Mouse (Mus musculus): ENCODE data around the gene Ccdc115. TPM values are rescaled to one million over a fixed set of nuclear protein-coding genes. Genes with fewer than 3 reads are reported as not detected.

Gene Ccdc115
- 10 to 100 TPM; 14.1 to 15.2 TPM for total RNA-seq (2021)

DNA sequence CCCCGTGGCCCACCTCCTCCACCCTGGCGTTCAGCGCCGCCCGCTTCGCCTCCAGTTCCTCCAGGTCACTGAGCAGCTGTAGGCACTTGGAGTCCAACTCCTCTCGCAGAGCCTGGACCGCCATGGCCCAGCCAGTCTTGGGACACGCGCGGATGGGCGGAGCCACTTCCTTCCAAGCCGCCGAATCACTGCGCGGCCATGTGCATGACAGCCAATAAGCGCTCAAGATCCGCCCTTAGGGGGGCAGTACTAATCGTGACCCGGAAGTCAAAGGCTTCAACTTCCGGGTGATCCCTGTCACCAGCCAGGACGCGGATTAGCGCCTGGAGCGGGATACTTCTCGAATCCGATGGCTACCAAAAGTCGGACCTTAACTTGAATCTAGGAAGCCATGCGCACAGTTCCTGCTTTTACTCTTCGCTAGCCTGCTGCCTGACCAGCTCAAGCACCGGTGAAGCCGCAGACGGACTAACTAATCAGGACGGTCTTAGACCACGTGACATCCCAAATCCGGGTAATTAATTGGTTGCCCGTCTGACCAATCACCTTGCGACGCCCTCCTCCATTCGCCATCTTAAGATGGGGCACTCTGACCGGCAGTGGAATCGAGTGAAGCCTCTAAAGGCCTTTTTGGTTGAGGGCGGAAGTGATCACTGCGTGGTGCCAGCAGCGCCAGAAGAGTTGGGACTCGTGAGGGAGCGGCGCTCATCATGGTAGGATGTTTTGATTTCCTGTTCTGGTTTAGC, at the start of gene Ccdc115, which contains the start of gene Imp4:
Gene Ccdc115, minus strand, starts transcription at position 458 of the 746 bp plus-strand sequence.
Gene Imp4, plus strand, starts transcription at position 637 of the 746 bp plus-strand sequence.
- peak; percentile 93 for DNase-seq
- intact Hi-C loops (cut with DNase I) = loop anchor here (10.0 kb wide), 1 partner anchor 625 kb away; the partner anchor contains the start of gene Zfp451

DNA sequence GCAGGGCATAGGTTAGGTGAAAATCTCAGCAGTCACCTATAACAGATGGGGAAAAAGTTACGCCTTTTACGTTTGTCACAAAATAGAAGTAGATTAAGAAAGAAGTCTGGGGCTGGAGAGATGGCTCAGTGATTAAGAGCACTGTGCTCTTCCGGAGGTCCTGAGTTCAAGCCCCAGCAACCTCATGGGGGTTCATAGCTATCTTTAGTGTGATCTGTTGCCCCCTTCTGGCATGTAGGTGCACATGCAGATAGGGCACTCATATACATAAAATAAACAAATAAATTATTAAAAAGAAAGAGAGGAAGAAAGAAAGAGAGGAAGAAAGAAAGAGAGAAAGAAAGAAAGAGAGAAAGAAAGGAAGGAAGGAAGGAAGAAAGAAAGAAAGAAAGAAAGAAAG, 47.9 kb upstream of the Ccdc115 start:
- intact Hi-C loops (cut with DNase I) = no loop called here
- DNase-seq = no peak

GRCm38 (mm10) chr1:34485461-34486188, 46.2 kb upstream of the Ccdc115 start:
- intact Hi-C loops (cut with DNase I) = no loop called here
- peak; percentile 37 to 47 for DNase-seq

DNA sequence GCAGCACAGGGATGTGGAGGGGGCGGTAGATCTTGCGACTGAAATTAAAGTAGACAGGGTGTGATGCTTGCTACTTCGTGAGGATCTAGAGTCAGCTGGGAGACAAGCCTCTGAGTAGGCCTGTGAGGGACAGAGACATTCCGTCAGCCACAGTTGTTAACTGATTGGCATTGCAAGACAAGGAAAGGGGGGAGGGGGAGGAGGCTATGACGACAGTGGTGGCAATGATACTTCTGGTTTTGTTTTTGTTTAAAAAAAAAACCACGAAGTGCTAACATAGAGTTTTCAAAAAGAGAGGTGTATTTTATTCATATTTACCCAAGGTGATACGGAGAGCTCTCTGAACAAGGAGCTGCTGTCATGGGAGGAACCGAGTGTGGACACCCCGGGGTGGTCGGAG, 45.0 kb upstream of the Ccdc115 start:
- intact Hi-C loops (cut with DNase I) = no loop called here
- DNase-seq = no peak

DNA sequence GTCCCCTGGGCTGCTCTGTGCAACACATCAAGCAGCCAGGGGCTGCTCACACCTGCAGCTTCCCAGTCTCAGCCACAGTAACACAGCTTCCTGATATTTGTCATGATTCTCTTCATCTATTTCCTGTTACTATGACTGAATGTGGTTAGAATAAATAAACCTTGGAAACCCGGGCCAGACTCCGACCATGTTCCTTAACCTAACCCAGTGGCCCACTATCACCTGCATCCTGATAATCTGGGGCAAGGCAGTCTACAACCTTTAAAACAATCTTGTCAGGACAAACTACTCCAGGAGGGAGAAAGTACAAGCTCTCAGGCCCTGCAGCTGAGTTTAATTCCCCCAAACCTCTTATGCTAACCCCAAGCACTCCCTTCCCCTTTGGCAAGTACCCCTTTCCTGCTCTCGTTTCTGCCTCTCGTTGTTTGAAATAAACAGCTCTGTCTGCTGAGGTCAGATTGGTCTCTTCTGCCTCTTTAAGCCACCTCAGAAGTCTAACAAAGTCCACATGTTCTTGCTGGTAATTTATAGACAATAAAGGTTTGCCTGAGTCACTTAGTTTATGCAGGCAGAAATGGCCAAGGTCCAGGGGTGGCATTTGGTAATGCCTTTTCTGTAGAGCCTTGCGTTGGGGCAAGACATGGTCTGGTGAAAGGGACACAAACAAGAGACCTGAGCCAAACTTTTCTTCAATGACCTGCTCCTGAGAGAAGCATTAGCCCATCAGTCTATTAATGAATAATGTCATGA, 42.6 kb upstream of the Ccdc115 start:
- intact Hi-C loops (cut with DNase I) = no loop called here
- no peak for DNase-seq

- intact Hi-C loops (cut with DNase I) = no loop called here
- DNase-seq = no peak
Observed at GRCm38 (mm10) chr1:34480801-34481200, 41.3 kb upstream of the Ccdc115 start.

DNA sequence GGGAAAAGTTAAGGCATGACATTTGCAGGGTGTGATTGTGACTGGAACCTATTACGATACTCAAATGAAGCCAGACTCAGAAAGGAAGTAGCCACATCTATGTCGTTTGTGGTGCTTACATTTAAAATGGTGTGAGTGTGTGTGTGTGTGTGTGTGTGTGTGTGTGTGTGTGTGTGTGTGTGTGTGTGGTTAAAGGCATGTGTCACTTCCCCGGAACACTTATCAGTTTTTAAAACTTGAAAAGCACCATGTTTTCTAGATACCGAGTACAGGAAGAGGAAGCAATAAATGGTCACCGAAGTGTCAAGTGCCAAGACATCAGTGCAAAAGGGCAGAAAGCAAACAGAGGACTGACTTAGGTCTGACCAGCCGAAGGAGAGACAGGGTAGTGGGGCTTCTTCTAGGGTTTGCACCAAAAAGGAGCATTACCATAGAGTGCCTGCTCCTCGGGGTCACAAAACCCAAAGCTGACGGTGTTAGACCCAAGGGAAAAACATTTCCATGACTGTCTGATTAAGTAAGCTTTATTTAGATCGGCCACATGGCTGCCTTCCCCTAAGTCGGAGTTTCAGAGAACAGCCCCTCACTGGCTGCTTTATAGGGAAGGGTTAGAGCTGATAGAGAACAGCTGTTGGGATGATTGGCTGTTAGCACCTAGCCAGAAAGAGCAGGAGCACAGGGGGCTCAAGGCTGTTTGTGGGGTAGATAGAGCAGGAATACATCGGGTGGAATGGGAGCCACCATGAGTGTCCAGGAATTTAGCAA, 39.6 kb upstream of the Ccdc115 start:
- intact Hi-C loops (cut with DNase I) = no loop called here
- no peak for DNase-seq

DNA sequence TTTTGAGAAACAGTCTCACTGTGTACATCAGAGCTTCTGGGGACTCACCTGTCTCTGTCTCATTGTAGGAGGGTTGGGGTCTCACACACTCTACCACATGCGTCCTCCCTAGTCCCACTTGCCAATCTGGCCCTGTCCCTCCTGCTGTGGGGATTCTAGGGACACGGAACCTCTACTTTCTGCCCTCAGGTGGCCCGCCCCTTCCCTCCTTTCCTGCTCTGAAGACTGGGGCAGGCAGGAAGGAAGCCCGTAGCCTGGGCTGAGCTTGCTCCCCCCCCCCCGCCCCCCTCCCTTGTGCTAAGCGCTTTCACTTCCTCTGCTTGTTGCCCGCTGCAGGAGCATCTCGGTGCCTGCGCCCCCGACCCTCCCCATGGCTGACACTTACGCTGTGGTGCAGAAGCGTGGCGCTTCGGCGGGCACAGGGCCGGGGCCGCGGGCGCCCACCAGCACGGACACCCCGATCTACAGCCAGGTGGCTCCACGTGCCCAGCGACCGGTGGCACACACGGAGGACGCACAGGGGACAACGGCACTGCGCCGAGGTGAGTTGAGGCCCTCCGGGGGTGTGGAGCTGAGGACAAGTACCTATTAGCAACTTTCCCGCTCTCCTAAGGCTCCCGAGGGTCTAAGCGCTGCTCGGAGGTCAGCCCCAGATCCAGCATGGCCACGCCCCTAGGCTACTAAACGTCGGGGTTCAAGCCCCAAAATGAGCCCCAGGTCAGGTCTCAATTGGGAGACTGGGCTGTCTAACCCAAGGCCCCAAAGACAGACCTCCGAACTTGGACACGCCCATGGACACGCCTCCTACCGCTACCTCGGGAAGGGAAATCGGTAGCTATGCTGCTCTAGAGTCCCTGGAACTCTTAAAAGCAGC, 33.2 kb upstream of the Ccdc115 start:
- peak; percentile 49 to 60 for DNase-seq
- intact Hi-C loops (cut with DNase I) = no loop called here

- intact Hi-C loops (cut with DNase I) = no loop called here
Observed at GRCm38 (mm10) chr1:34469801-34470200, 30.3 kb upstream of the Ccdc115 start.

DNA sequence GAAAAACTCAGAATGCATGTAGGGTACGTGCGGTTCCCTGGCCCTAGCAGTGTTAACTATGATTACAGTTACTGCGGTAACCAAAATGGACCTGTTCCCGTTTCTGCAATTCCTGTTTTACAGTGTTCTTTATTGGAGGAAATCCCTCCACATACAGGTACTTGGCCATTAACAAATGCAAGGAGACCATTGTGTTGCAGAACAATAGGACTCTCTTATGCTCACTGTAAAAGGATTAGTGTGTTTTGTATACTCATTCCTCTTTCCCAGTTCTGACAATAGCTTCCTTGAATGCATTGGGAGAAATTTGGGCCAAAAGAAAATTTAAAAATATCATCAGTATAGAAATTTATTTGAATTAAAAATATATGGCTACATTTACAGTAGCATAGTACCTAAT, 29.0 kb upstream of the Ccdc115 start:
- intact Hi-C loops (cut with DNase I) = no loop called here
- DNase-seq = no peak

More at GRCm38 (mm10) chr1:34469801-34470200, 30.3 kb upstream of the Ccdc115 start:
- DNase-seq = no peak

DNA sequence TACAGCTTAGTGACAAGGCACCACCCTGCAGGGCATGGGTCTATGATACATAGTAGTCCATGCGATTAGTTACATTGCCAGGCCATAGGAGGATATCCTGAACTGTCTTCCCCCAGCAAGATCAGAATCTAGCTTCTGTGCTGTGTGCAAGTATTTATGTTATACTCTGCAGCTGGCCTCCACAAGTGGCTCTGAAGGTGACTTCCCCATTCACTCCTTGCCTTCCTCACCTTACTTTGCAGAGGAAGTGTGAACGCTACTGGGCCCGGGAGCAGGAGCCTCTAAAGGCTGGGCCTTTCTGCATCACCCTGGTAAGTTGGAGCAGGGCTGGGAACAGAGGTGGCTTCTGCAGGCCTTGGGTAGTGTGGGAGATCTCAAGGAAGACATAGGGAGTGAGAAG, 28.6 kb upstream of the Ccdc115 start:
- intact Hi-C loops (cut with DNase I) = no loop called here

DNA sequence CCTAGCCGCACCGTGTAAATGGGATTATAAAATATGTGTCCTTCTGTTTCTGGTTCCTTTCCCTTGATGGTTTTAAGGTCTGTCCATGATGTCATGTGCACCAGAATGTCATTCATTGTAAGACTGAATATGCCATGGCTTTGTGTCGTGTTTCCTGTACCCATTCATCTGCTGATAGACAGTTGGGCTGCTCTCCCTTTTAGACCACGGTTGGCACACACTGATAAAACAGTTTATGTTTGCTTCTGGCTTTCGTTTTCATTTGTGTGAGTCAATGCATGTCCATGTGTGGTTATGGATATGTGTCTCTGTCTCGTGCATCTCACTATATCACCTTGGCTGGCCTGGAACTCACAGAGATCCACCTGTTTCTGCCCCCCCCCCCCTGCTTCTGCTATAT, 26.0 kb upstream of the Ccdc115 start:
- intact Hi-C loops (cut with DNase I) = no loop called here
- no peak for DNase-seq

More for the DNA sequence above, 28.6 kb upstream of the Ccdc115 start:
- DNase-seq = no peak

DNA sequence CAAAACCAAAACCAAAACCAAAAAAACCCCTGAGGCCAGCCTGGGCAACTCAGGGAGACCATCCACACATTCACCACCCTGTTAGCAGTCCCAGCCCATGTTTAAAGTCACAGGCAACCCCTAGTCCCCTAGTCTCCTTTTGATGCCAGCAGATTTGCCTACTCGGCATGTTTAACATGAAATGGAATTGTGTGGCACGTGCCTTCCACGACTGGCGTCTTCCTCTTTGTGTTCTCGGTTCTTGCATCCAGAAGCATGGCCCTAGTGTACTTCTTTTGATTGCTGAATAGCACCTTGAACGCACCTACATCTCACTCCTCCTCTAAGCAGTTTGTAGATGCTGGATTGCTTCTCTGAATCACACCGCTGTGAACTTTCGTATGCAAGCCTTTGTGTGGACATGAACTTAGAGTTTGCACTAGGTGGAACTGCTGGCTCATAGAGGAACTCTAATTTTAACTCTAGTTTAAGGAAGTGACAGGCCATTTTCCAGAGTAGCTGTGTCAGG, 24.9 kb upstream of the Ccdc115 start:
- intact Hi-C loops (cut with DNase I) = loop anchor here (5.0 kb wide), 1 partner anchor 138 kb away; no protein-coding TSS in a partner anchor
- DNase-seq = peak in 1 of 2 experiments; percentile 33

DNA sequence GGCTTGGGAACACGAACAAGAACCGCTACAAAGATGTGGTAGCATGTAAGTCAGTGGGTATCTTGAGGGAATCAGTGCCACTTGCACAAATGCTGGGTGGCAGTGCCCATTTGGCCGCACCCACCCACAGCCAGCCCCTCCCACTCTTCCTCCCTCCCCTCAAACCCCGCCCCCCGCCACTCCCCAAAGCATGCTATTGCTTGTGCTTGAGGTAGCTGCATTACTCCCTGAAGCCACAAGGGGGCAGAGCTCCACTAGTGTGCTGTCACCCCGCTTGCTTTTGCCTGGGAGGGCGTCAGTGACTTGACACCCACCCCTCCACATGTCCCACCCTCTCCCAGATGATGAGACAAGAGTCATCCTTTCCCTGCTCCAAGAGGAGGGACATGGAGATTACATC, 23.3 kb upstream of the Ccdc115 start:
- DNase-seq = peak; percentile 60 to 69
- intact Hi-C loops (cut with DNase I) = loop anchor here (5.0 kb wide), 1 partner anchor 140 kb away; no protein-coding TSS in a partner anchor

DNA sequence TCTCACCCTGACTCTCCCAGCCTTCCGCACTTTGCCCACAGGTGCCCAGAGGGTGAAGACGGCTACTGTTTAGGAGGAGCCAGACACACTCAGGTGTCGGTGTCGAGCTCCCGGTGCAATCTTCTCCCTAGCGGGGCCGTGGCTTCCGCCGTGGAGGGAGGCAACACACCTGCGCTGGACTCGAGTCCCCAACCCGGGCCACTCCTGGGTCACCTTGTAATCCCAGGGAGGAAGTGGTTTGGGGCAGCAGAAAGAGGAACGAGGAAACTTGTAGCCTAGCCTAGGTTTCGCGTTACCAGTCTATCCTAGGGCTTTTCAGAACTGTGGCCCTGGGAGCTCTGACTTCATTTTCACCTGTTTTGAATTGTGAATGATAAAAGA, 20.6 kb upstream of the Ccdc115 start:
- intact Hi-C loops (cut with DNase I) = loop anchor here (5.0 kb wide), 1 partner anchor 142 kb away; no protein-coding TSS in a partner anchor
- no peak for DNase-seq

- intact Hi-C loops (cut with DNase I) = loop anchor here (5.0 kb wide), 1 partner anchor 143 kb away; no protein-coding TSS in a partner anchor
Observed at GRCm38 (mm10) chr1:34459284-34460060, 20.0 kb upstream of the Ccdc115 start, which contains the start of gene Ptpn18. Ptpn18 (plus strand) TSS chr1:34459762.

DNA sequence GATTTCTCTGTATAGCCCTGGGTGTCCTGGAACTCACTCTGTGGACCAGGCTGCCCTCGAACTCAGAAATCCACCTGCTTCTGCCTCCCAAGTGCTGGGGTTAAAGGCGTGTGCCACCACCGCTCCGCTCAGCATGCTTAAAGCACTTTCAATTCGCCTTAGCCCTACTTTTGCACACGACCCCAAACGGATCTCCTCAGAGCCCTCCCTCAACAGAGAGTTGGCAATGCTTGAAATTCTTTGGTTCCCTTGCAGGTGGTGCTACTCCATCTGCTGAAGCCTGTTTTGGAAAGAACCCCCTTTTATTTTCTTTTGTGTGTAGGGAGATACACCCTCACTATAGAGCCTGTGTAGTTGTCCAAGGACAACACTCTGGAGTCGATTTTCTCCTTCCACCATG, 19.0 kb upstream of the Ccdc115 start:
- DNase-seq = no peak

More at GRCm38 (mm10) chr1:34459284-34460060, 20.0 kb upstream of the Ccdc115 start, which contains the start of gene Ptpn18:
- DNase-seq = peak; percentile 94 to 97

DNA sequence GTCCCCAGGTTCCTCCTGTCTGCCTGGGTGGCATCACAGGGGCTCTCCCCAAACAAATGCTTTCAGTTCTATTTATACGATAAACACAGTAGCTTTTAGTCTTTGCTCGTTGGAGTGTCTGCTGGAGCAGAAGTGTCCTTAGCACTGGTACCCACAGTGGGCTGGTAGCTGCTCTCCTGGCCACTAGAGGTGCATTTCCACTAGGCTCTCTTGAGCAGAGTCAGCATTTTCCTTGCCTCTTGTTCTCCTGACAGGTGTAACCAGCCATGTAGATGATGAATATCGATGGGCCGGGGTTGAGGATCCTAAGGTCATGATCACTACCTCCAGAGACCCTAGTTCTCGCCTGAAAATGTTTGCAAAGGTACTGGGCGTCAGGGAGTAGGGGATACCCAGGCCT, 3.7 kb upstream of the Ccdc115 start:
- intact Hi-C loops (cut with DNase I) = loop anchor here (10.0 kb wide), 1 partner anchor 402 kb away; the partner anchor contains the start of genes Fam168b and Plekhb2
- no peak for DNase-seq

More for the DNA sequence above, 19.0 kb upstream of the Ccdc115 start:
- intact Hi-C loops (cut with DNase I) = no loop called here
